Mouse (Mus musculus): ENCODE results near the gene Gdpd4. TPM values are rescaled to one million over a fixed set of nuclear protein-coding genes. Genes with fewer than 3 reads are reported as not detected.

The Gdpd4 gene
- total RNA-seq (2021): not detected

- DNase-seq: no peak
Measured at GRCm38 (mm10) chr7:97919742-97920141, at the start of gene Gdpd4. TSS of gene Gdpd4 (plus strand) at chr7:97919955.

DNA sequence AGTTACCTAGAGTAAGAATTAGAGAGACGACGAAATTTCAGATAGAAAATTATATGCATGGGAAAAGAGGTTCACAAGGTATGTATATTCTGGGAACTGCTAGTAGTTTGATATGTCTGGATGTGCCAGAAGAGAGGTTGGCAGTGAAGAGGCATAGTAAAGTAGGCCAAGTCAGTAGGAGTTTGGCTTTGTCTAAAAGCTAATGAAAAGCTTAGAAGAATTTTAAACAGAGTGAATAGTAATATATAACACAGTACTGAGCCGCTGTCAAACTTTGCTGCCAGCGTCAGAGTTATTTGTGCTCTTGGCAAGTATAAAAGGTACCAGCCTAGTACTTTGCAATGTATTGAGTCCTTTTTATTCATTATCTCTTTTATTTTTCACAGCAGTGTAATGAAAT lies 47.4 kb upstream of the Gdpd4 start:
- DNase-seq: peak in 1 of 2 experiments; percentile 6

GRCm38 (mm10) chr7:97873317-97873716 lies 46.4 kb upstream of the Gdpd4 start:
- DNase-seq: no peak

DNA sequence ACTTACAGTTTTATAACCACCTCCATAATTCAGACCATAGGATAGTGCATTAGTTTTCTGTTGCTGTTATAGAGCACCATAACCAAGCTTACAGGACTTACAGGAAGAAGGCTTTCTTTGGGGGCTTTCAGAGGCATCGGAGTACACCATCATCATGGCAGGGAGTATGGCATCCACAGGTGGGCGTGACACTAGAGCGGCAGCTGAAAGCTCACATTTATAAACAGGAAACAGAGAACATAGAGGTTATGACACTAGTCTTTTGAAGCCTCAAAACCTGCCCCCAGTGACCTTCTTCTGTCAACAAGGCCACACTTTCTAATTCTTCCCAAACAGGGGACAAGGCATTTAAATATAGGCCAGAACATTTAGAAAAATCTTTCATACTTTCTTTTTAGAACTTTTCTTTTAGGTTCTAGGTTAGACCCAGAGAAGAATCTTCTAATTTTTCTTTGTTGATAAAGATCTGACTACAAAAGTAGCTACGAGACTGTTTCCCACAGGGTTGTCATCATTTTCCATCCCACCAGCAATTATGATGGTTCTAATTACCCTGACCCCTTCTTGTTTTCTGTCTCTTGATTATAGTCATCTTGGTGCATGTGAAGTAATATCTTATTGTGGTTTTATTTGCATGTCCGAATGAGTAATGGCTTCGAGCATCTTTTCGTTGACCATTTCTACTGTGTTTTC lies 41.8 kb upstream of the Gdpd4 start:
- DNase-seq: no peak

DNA sequence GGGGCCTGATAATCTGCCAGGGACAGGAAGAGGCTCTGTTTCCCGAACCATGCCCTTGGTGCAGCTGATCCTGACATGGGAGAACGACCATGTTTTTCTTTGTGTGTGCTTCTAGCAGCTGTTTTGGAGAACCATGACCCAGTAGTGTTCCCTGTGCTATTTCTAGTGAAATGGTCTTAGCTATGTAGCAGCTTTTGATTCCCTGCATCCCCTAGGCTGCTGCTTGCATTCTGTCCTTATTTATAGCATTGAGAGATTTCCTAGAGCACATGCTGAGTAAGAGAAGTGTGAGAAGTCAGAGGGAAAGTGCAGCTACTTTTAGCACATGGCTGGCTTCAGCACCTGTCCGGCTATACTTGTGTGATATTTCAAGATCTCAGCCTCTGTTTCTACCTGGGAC lies 8.1 kb upstream of the Gdpd4 start:
- no peak for DNase-seq

GRCm38 (mm10) chr7:97914833-97915516 lies 4.8 kb upstream of the Gdpd4 start:
- no peak for DNase-seq

- DNase-seq: no peak
Measured at GRCm38 (mm10) chr7:97925819-97926218, 6.1 kb downstream of the Gdpd4 start.

GRCm38 (mm10) chr7:97926978-97927377 lies 7.2 kb downstream of the Gdpd4 start:
- DNase-seq: no peak

DNA sequence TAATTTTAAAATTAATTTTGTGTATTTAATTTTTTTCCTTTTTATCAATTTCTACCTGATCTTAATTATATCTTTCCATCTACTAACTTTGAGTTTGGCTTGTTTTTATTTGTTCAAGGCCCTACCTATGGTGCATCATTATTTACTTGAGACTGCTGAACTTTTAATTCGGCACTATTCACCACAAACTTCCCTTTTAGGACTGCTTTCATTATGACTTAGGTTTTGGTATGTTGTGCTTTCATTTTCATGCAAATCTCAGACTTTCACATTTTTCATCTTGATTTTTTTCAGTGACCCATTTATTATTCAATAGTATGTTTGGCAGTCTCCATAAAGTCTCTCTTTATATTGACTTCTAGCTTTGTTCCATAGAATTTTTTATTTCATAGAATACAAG lies 24.7 kb downstream of the Gdpd4 start:
- DNase-seq: no peak

GRCm38 (mm10) chr7:97972486-97972885 lies 52.7 kb downstream of the Gdpd4 start:
- DNase-seq: no peak

- peak; percentile 63 for DNase-seq
Measured at GRCm38 (mm10) chr7:97977463-97977862, 57.7 kb downstream of the Gdpd4 start.

GRCm38 (mm10) chr7:97984108-97984834 lies 64.5 kb downstream of the Gdpd4 start:
- DNase-seq: no peak

DNA sequence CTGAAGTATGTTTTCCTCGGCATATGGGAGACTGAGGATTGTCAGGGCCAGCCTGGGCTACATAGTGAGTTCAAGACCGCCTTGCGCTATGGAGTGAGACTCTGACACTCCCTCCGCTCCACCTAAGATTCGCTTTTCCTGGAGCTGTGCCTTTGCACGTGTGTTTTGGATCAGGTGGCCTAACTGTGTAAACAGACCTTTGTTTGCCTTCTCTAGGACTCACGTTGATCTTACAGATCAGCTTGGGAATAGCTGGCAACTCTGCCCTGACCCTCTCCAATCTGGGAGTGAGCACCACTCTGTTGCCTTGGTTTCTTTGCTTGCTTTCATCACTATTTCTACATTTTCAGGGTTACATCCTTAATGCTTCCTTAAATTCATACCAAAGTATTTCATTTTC lies 82.9 kb downstream of the Gdpd4 start:
- no peak for DNase-seq

GRCm38 (mm10) chr7:98048101-98048824 lies 128.5 kb downstream of the Gdpd4 start:
- DNase-seq: no peak

- no peak for DNase-seq
Measured at GRCm38 (mm10) chr7:98051980-98052379, 132.2 kb downstream of the Gdpd4 start.

DNA sequence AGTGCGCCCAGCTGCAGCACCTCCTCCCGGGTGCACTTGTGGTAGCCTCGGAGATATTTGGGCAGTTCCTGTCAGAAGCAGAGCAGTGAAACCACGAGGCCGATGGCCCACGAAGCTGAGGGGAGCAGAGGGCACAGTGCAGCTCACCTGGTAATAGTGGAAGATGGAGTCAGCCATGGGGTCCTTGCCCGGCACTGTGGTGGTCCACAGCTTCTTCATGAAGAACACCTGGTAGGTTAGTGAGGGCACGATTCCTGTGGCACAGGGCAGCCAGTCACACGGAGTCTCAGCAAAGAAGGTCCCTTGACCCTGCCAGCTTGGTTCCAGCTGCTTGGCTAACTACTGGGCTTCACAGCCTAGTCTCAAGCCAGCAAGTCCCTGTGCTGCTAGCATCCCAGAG lies 134.7 kb downstream of the Gdpd4 start:
- no peak for DNase-seq

DNA sequence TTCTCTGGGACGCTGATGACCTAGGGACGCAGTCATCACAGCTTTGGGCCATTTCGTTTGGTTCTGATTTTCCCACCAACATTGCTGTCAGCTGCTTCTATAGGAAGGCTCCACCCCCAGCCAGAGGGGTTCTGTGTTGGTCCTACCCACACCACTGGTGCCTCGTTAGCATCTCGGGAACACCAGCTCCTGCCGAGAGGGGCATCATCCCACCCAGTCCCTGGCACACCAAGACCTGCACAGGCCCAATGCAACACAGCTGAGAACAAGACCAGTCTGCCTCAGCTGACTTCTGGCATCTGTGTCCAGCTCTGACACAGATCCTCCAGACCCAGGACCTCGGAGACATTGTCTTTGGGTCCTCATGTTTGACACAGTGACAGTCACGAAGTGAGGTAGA lies 135.2 kb downstream of the Gdpd4 start:
- no peak for DNase-seq

- DNase-seq: no peak
Measured at GRCm38 (mm10) chr7:98066229-98066628, 146.5 kb downstream of the Gdpd4 start.

DNA sequence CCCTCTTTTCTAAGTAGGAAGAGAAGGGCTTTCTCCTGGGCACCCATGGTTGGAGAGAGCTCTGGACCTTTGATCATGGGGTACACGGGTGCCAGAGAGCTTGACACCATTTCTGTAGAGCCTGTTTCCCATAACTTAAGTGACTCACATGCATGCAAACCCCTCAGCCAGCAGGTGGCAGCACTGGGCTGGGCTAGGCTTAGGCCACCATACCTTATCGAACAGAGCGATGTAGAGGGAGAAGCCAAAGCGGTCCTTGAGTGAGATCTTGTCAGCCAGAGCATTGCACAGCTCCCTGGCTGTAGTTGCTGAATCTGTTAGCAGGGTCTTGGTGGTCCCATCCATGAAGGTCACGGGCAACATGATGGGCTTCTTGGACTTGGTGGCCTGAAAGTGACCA lies 151.9 kb downstream of the Gdpd4 start:
- DNase-seq: peak; percentile 61 to 69

DNA sequence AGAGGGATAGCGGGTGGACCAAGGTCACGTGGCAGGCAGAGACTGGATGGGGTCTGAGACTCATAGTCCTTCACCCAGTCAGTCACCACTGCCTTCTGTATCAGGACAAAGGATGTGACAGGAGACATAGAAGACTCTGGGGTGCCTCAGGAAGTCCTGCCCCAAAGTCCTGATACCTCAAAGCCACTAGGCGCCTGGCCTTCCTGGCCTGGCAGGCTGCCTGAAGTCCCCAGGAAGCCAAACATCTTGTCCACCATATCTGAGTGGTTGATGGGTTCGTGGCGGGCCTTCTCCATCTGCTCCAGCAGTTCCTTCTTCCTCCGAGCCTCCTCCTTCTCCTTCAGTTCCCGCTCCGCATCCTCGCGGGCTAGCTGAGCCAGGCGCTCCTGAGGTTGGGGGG lies 157.7 kb downstream of the Gdpd4 start:
- DNase-seq: no peak

GRCm38 (mm10) chr7:98082376-98082775 lies 162.6 kb downstream of the Gdpd4 start:
- no peak for DNase-seq

- no peak for DNase-seq
Measured at GRCm38 (mm10) chr7:98084541-98085293, 165.0 kb downstream of the Gdpd4 start.

Measured in layer of hippocampus, postnatal 36 days (tissue).